Mouse (Mus musculus): ENCODE data around the gene Adgrv1.

- TF ChIP-seq POLR2A (IDR thresholded peaks at IDR 0.05; ENCODE audit: insufficient read depth, low read length) (no peak), CTCF (IDR thresholded peaks at IDR 0.05; ENCODE audit: low read depth, low read length) (no peak), EP300 (IDR thresholded peaks at IDR 0.05; ENCODE audit: insufficient read depth, low read depth, low read length) (no peak)
These were observed 205.8 kb downstream of the Adgrv1 start for GRCm38 (mm10) chr13:81426896-81427755.

Data from ES-Bruce4 (cell line).